Mouse (Mus musculus): ENCODE measurements around the gene Cpsf4l.

GRCm38 (mm10) chr11:113658763-113659162 lies 51.1 kb downstream of the Cpsf4l start:
- TF ChIP-seq POLR2A (IDR thresholded peaks at IDR 0.05; ENCODE audit: control insufficient read depth, extremely low read depth, insufficient read depth, low read length, poor library complexity) (no peak), CTCF (IDR thresholded peaks at IDR 0.05; ENCODE audit: borderline replicate concordance, control insufficient read depth, extremely low read depth, insufficient read depth, low read length, poor library complexity) (no peak)
